Mouse (Mus musculus) midbrain, postnatal 0 days (tissue): ENCODE results near the gene Sapcd1. TPM values are rescaled to one million over a fixed set of nuclear protein-coding genes. Genes with fewer than 3 reads are reported as not detected.
"Not testable (repeated sequence)": the region's sequence is repeated elsewhere in the genome, so short reads cannot be mapped to it uniquely, and the experiment has no call there.

Source experiments
- ATAC-seq: fragments of 200-750 bp; cut with Nextera tagmentation; 2 replicates; pipeline ENCODE4 v1.8.0; 2017; ENCODE audit warnings: moderate number of reproducible peaks, mild to moderate bottlenecking, moderate TSS enrichment, moderate library complexity; ENCODE audit not compliant: low FRiP score
- DNase-seq: peaks from one replicate; pipeline ENCODE4 v3.0.0-alpha.2; 2015; ENCODE audit warnings: low spot score
- H3K27ac ChIP-seq: fragments of 300-500 bp; sonication (generic); 2 replicates; pipeline ENCODE4 v1.5.1; 2014; ENCODE audit warnings: low read depth, mild to moderate bottlenecking, low read length, mixed read lengths
- H3K27me3 ChIP-seq: fragments of 300-500 bp; sonication (generic); 2 replicates; pipeline ENCODE4 v1.6.1; 2014; ENCODE audit warnings: low read length, control low read depth, mixed read lengths; ENCODE audit not compliant: insufficient read depth
- H3K36me3 ChIP-seq: fragments of 300-500 bp; sonication (generic); 2 replicates; pipeline ENCODE4 v1.6.1; 2014; ENCODE audit warnings: low read length, control low read depth, mixed read lengths; ENCODE audit not compliant: insufficient read depth
- H3K4me1 ChIP-seq: fragments of 300-500 bp; sonication (generic); 2 replicates; pipeline ENCODE4 v1.6.1; 2014; ENCODE audit warnings: mild to moderate bottlenecking, control low read depth, antibody characterized with exemption, low read length, mixed read lengths; ENCODE audit not compliant: insufficient read depth
- H3K4me2 ChIP-seq: fragments of 300-500 bp; sonication (generic); 2 replicates; pipeline ENCODE4 v1.6.1; 2014; ENCODE audit warnings: low read depth, mild to moderate bottlenecking, low read length, mixed read lengths; ENCODE audit not compliant: poor library complexity, severe bottlenecking
- H3K4me3 ChIP-seq: fragments of 300-500 bp; sonication (generic); 2 replicates; pipeline ENCODE4 v1.5.1; 2014; ENCODE audit warnings: low read depth, mild to moderate bottlenecking, low read length, moderate library complexity
- H3K9ac ChIP-seq: fragments of 300-500 bp; sonication (generic); replicated peaks from 2 replicates; pipeline ENCODE4 v1.6.1; 2014; ENCODE audit warnings: mild to moderate bottlenecking, low read length, moderate library complexity, mixed read lengths; ENCODE audit not compliant: poor library complexity, severe bottlenecking
- H3K9me3 ChIP-seq: fragments of 300-500 bp; sonication (generic); 2 replicates; pipeline ENCODE4 v1.6.1; 2016; ENCODE audit warnings: low read length, control low read depth
- CTCF ChIP-seq: IDR thresholded peaks from 2 replicates; pipeline ENCODE4 v1.5.1; 2016; ENCODE audit warnings: antibody characterized with exemption, mild to moderate bottlenecking
- WGBS: fragments of 180-500 bp; shearing (Covaris S2); extraction: QIAGEN DNeasy Blood & Tissue Kit; methylation state at CpG from one replicate; pipeline ENCODE4 v1.1.7; 2014; 5-methylcytosine and 5-hydroxymethylcytosine counted together
- polyA plus RNA-seq: library from polyadenylated mRNA; unstranded; fragments of >200 nt; fragmentation: Nextera tagmentation; extraction: Ambion mirVana; gene quantifications from 2 replicates; pipeline ENCODE4 v1.2.1, GENCODE M21; 2015
- total RNA-seq: library from RNA; depleted of rRNA; stranded (reverse); fragments of >200 nt; gene quantifications from 2 replicates; pipeline ENCODE4 v1.2.3, GENCODE M21; 2014

Sapcd1 gene
- total and polyA plus RNA-seq, 2 experiments from 2014 or later = 1.5 TPM; not detected in 1

DNA sequence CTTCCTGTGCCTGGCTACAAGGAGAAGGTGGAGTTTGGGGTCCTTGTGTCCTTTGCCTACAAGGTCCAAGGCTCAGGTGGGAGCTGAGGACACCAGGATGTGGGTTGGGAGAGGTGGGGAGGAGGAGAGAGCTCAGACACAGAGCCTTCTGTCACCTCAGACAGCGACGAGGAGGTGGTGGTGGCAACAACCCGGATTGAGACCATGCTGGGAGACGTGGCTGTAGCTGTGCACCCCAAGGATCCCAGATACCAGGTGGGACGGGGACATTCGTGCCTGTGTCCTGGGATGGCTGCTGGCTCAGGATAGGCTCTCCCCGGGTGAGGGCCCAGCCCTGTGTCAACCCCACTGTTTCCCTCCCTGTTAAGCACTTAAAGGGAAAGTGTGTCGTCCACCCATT, 16.4 kb downstream of the Sapcd1 start:
- no peak overlapping the region for H3K9ac ChIP-seq
- no peak overlapping the region for H3K27ac ChIP-seq
- DNase-seq = no peak
- WGBS = 92% methylated on average over 8 of the region's 8 CpGs
- no peak for TF ChIP-seq CTCF
- H3K4me2 ChIP-seq = no peak overlapping the region
- no peaks in the 10 kb centered on the region for H3K27me3 ChIP-seq
- ATAC-seq = no peak
- no peak overlapping the region for H3K4me3 ChIP-seq
- H3K4me1 ChIP-seq = no peaks in the 10 kb centered on the region
- H3K36me3 ChIP-seq = peaks cover 71% of the 10 kb centered on the region
- H3K9me3 ChIP-seq = no peaks in the 10 kb centered on the region

DNA sequence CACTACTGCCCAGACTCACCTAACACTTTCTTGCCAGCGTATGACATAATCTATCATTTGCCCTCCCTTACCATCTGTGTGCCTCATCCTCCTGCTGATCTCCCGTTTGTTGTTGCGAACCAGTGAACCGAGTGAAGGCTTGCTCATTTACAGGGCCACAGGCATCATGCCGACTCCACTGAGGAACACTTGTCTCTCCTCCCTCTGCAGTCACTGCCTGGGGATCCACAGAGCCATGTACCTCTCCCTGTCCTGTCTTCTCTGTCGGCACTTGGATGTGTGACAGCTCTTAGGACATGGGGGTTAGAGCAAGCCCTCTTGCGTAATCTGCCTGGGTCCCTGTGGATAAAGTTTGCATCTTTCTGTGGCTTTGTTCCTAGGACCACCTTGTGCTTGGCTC, 18.2 kb downstream of the Sapcd1 start:
- peaks cover 66% of the 10 kb centered on the region for H3K36me3 ChIP-seq
- 85% methylated on average over 7 of the region's 7 CpGs for WGBS
- H3K9me3 ChIP-seq = no peaks in the 10 kb centered on the region
- ATAC-seq (no peak), DNase-seq (no peak)
- no peak overlapping the region for H3K9ac ChIP-seq
- no peak overlapping the region for H3K27ac ChIP-seq
- no peak overlapping the region for H3K4me3 ChIP-seq
- no peaks in the 10 kb centered on the region for H3K4me1 ChIP-seq
- TF ChIP-seq CTCF = no peak
- H3K27me3 ChIP-seq = no peaks in the 10 kb centered on the region
- H3K4me2 ChIP-seq = no peak overlapping the region

DNA sequence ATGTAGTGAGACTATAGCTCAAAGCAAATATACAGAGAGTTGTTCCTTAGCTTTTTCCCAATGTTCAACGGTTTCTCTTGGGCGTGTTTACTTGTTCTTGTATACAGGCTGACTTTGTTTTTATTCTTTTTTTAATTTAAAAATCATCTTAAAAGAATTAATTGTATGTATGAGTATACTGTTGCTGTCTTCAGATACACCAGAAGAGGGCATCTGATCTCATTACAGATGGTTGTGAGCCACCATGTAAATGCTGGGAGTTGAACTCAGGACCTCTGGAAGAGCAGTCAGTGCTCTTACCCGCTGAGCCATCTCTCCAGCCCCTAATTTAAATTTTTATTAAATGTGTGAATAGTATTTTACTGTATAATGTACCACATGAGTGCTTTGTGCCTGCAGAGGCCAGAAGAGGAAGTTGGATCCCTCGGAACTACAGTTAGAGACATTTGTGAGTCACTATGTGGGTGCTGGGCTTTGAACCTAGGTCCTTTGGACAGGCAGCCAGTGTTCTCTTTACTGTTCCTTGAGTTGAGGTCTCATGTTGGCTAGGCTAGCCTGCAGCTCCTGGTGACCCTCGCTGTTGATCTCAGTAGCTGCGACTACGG, 20.3 kb downstream of the Sapcd1 start:
- peaks cover 48% of the 10 kb centered on the region for H3K36me3 ChIP-seq
- no peak overlapping the region for H3K27ac ChIP-seq

DNA sequence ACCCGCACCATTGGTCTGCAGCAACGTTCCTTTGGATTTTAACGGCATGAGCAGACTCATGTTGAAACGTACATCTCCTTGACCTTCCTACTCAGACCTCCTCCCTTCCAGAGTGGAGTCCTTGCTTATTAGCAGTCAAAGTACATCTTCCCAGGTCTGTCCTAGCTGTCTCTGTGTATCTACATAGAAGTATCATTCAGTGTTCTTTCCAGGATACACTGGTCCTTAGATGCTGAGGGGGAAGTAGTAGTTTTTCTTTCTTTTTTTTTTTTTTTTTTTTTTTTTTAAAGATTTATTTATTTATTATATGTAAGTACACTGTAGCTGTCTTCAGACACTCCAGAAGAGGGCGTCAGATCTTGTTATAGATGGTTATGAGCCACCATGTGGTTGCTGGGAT, 21.9 kb downstream of the Sapcd1 start:
- not testable (repeated sequence) for H3K9me3 ChIP-seq, DNase-seq, H3K27ac ChIP-seq, H3K4me1 ChIP-seq, H3K27me3 ChIP-seq, H3K4me2 ChIP-seq, H3K9ac ChIP-seq, ATAC-seq, H3K4me3 ChIP-seq
- WGBS = 96% methylated on average over 4 of the region's 5 CpGs
- peaks cover 32% of the 10 kb centered on the region for H3K36me3 ChIP-seq

More for the DNA sequence above, 20.3 kb downstream of the Sapcd1 start:
- ATAC-seq = no peak
- peak; percentile 34; the same call in 1 of the 2 replicates for TF ChIP-seq CTCF
- no peak for DNase-seq
- H3K9me3 ChIP-seq = no peaks in the 10 kb centered on the region
- H3K4me1 ChIP-seq = peaks cover 3% of the 10 kb centered on the region
- WGBS = 95% methylated on average over 7 of the region's 7 CpGs
- no peak overlapping the region for H3K4me3 ChIP-seq
- no peak overlapping the region for H3K4me2 ChIP-seq
- no peak overlapping the region for H3K9ac ChIP-seq
- no peaks in the 10 kb centered on the region for H3K27me3 ChIP-seq

DNA sequence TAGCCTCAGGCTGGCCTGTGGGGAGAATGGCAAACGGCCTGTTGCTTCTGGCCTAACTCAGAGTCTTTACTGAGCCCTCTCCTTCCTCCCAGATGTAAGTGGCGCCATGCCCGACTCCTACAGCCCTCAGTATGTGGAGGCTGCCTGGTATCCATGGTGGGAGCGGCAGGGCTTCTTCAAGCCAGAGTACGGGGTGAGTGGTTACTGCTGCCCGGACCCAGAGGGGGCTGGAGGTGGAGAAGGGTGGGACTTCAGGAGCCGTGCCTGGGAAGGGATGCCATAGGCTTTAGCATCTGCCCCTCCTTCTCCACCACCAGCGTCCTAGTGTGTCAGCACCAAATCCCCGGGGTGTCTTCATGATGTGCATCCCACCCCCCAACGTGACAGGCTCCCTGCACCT, 22.7 kb downstream of the Sapcd1 start:
- Histone ChIP-seq H3K9ac (no peak overlapping the region), H3K36me3 (peaks cover 25% of the 10 kb centered on the region)
- no peak for ATAC-seq

DNA sequence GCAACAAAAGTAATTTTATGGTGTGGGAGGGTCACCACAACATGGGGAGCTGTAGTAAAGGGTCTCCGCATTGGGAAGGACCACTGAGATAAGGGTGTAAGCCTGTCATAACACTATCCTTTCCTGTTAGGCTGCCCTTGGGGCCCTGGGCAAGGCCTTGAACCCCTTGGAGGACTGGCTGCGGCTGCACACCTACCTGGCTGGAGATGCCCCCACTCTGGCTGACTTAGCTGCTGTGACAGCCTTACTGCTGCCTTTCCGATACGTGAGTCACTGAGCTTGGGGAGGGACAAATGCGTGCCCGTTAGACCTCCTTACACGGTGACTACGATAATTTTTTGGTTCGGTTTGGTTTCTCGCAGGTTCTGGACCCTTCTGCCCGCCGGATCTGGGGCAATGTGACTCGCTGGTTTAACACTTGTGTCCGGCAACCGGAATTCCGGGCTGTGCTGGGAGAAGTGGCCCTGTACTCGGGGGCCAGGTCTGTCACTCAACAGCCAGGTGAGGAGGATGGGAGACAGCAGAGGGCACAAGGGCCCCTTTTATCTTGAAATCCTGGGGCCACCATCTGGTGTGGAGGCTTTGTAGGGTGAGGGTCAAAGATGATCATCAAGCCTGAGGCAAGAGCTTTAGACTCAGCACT, 23.6 kb downstream of the Sapcd1 start:
- DNase-seq = no peak

More for the DNA sequence above, 22.7 kb downstream of the Sapcd1 start:
- peaks cover 6% of the 10 kb centered on the region for H3K4me1 ChIP-seq
- H3K9me3 ChIP-seq = no peaks in the 10 kb centered on the region
- no peak overlapping the region for H3K4me3 ChIP-seq
- DNase-seq = no peak
- WGBS = 93% methylated on average over 10 of the region's 10 CpGs
- H3K27ac ChIP-seq = no peak overlapping the region
- TF ChIP-seq CTCF = no peak
- no peaks in the 10 kb centered on the region for H3K27me3 ChIP-seq
- H3K4me2 ChIP-seq = no peak overlapping the region

More for the DNA sequence above, 23.6 kb downstream of the Sapcd1 start:
- no peak for TF ChIP-seq CTCF
- Histone ChIP-seq H3K4me1 (peaks cover 6% of the 10 kb centered on the region), H3K9ac (no peak overlapping the region), H3K4me2 (no peak overlapping the region), H3K9me3 (no peaks in the 10 kb centered on the region), H3K27ac (no peak overlapping the region), H3K36me3 (peaks cover 21% of the 10 kb centered on the region), H3K4me3 (no peak overlapping the region), H3K27me3 (no peaks in the 10 kb centered on the region)
- ATAC-seq = no peak
- 95% methylated on average over 17 of the region's 17 CpGs for WGBS
